Mouse (Mus musculus) ES-E14 (cell line): ENCODE measurements at regions not wholly inside any gene's neighbourhood (a gene's known extent, or its start where the extent isn't known, plus 50 kb on each side); places are given as distances from the start of the nearest gene placed in this dataset.

Experiments used
- HCFC1 ChIP-seq: IDR thresholded peaks from 2 replicates; pipeline ENCODE4 v1.6.1; 2012; ENCODE audit warnings: low read length, inconsistent platforms, borderline replicate concordance; ENCODE audit not compliant: insufficient read depth
- MAFK ChIP-seq: IDR thresholded peaks from 2 replicates; pipeline ENCODE4 v1.6.1; 2014; ENCODE audit warnings: mild to moderate bottlenecking, low read depth, low read length, inconsistent platforms; ENCODE audit not compliant: insufficient read depth

DNA sequence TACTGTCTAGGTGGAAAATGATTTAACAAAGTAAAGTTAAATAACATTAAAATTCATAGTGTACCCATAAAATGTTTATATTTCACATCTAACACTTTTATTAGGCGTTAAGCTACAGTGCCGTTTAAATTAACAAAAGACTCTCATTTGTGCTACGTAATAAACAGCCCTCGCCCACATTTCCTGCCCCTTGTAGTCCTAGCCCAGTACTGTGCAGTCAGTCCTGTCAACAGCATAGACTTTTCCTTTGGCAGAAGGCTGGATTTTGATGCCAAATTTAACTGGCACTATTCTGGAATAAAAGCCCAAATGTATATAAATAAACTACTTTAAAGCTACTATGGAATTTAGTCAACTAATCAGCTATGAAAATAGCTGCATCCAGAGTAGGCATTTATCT, 247.3 kb downstream of the Gm765 start:
- TF ChIP-seq MAFK (no peak), HCFC1 (no peak)
